Mouse (Mus musculus) kidney, embryonic 16.5 days (tissue): ENCODE results near the gene Hoxa9. TPM values are rescaled to one million over a fixed set of nuclear protein-coding genes. Genes with fewer than 3 reads are reported as not detected.

Source experiments
- ATAC-seq: fragments of 200-750 bp; cut with Nextera tagmentation; 2 replicates; pipeline ENCODE4 v1.8.0; 2017; ENCODE audit warnings: moderate TSS enrichment; ENCODE audit not compliant: low FRiP score, low TSS enrichment
- H3K27ac ChIP-seq: fragments of 300-500 bp; sonication (generic); 2 replicates; pipeline ENCODE4 v1.5.1; 2014; ENCODE audit warnings: low read length
- H3K27me3 ChIP-seq: fragments of 300-500 bp; sonication (generic); 2 replicates; pipeline ENCODE4 v1.6.1; 2014; ENCODE audit warnings: low read length, control low read depth, mixed read lengths; ENCODE audit not compliant: insufficient read depth
- H3K36me3 ChIP-seq: fragments of 300-500 bp; sonication (generic); 2 replicates; pipeline ENCODE4 v1.6.1; 2014; ENCODE audit warnings: low read length, control low read depth, mixed read lengths; ENCODE audit not compliant: insufficient read depth
- H3K4me1 ChIP-seq: fragments of 300-500 bp; sonication (generic); 2 replicates; pipeline ENCODE4 v1.6.1; 2014; ENCODE audit warnings: low read length, control low read depth, mixed read lengths; ENCODE audit not compliant: insufficient read depth
- H3K4me2 ChIP-seq: fragments of 300-500 bp; sonication (generic); replicated peaks from 2 replicates; pipeline ENCODE4 v1.6.1; 2014; ENCODE audit warnings: low read depth, low read length
- H3K4me3 ChIP-seq: fragments of 300-500 bp; sonication (generic); 2 replicates; pipeline ENCODE4 v1.5.1; 2014; ENCODE audit warnings: mild to moderate bottlenecking, low read length
- H3K9ac ChIP-seq: fragments of 300-500 bp; sonication (generic); replicated peaks from 2 replicates; pipeline ENCODE4 v1.6.1; 2014; ENCODE audit warnings: low read length
- H3K9me3 ChIP-seq: fragments of 300-500 bp; sonication (generic); 2 replicates; pipeline ENCODE4 v1.6.1; 2016; ENCODE audit warnings: low read length, control low read depth
- WGBS: fragments of 180-500 bp; shearing (Covaris S2); extraction: QIAGEN DNeasy Blood & Tissue Kit; methylation state at CpG from one replicate; pipeline ENCODE4 v1.1.7; 2014; 5-methylcytosine and 5-hydroxymethylcytosine counted together
- microRNA counts: library from miRNA; unstranded; fragments of <30 nt; microRNA quantifications from one replicate; lab custom pipeline; 2016
- microRNA-seq: library from miRNA; unstranded; fragments of <30 nt; microRNA quantifications from one replicate; pipeline ENCODE4, GENCODE M21; 2016
- polyA plus RNA-seq: library from polyadenylated mRNA; unstranded; fragments of >200 nt; fragmentation: Nextera tagmentation; extraction: Ambion mirVana; gene quantifications from 2 replicates; pipeline ENCODE4 v1.2.1, GENCODE M21; 2015

Hoxa9 gene
- polyA plus RNA-seq, 1 experiment from 2014 or later = 56.6 TPM

DNA sequence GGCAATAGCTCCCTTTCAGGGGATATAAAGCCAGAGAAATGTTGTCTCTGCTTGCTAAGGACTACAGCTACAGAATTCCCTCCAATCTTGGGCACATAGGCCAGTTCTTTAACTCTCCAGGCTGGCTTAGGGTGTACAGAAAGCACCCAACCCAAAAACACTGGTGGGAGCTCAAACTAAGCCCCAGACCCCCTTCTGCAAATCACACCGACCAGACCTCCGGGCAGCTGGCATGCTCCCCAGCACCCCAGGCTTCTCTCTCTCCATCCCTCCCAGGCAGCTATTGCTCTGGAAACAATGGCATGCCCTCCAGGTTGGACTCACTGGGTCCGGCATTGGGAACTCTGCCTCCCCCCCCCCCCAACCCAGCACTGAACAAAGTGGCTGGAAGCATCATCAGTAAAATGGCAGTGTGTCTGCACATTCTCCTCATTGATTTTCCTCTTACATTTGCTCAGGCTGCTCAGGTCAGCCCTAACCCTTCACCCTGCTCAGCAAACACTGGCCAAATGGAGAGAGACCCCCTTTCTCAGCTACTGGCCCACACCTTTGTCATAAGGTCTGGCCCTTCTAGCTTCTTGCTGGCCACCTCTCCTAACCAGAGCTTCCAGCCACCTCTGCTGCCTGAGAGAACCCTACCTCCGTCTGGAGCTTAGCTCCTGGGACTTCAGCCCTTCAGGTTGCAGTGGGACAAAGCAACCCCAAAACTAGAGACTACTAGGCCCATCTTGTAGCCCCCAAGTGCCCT lies 51.8 kb downstream of the Hoxa9 start:
- no peak for ATAC-seq
- no peaks in the 10 kb centered on the region for H3K9me3 ChIP-seq
- peak overlapping the region; percentile 72 for H3K4me2 ChIP-seq
- no peaks in the 10 kb centered on the region for H3K36me3 ChIP-seq
- H3K4me3 ChIP-seq = peak overlapping the region; percentile 63
- peak overlapping the region; percentile 97 for H3K27ac ChIP-seq
- no peaks in the 10 kb centered on the region for H3K27me3 ChIP-seq
- H3K4me1 ChIP-seq = peaks cover 82% of the 10 kb centered on the region
- WGBS = 15% methylated on average over 4 of the region's 4 CpGs
- H3K9ac ChIP-seq = peak overlapping the region; percentile 89

DNA sequence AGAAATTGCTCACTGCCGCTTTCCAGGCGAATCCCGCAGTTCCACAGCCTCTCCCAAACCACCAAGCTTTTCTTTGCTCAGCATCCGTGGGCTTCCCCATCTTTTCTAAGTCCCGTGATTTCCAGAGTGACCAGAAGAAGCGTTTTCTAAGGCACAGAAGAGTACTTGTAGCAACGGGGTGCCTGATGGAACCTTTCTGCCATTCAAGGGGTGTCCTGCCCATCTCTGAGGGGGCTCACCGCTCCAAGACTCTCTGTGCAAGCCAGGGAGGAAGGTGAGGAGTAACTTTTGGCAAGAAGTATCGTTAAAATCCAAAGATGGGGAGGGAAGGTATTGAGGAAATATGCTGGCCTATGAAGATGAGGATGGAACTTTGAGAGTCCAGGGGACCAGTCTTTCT lies 53.1 kb downstream of the Hoxa9 start:
- no peaks in the 10 kb centered on the region for H3K9me3 ChIP-seq
- peak overlapping the region; percentile 89 for H3K9ac ChIP-seq
- ATAC-seq = no peak
- no peaks in the 10 kb centered on the region for H3K27me3 ChIP-seq
- H3K36me3 ChIP-seq = no peaks in the 10 kb centered on the region
- H3K4me3 ChIP-seq = peak overlapping the region; percentile 63
- H3K4me2 ChIP-seq = peak overlapping the region; percentile 72
- WGBS = 8% methylated on average over 9 of the region's 9 CpGs
- H3K4me1 ChIP-seq = peaks cover 82% of the 10 kb centered on the region
- H3K27ac ChIP-seq = peak overlapping the region; percentile 97

DNA sequence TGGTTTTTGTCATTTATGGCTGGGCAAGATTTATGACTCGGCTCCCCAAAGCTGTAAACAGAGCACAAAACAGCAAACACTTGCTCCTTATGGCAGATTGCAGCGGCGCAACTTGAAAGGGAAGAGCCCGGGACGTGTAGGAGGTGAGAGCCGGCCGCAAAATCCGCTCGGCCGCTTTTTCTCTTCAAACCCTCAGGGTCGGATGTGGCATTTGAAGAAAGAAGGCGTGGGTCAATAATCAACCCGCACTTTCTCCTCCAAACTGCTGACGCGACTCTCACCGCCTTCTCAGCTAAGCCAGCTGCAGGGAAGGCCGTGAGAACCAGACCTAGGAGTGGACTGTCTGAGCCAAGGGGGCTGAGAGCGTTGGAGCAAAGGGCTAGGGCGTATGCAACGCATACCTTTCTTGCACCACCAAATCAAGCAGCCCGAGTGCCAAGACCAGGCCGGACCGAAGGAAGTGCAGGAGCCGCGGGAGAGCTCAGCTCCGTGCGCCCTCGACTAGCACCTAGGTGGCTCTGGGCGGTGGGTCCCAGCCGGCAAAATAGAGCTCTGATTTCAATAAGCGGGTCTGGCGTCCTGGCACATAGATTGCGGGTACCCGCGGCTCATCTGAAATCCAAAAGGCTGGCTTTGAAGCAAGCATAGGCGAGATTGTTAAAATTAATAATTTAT lies 53.7 kb downstream of the Hoxa9 start, which contains the start of gene 5730596B20Rik:
Gene 5730596B20Rik (plus strand): TSS at position 438 of the 675 bp plus-strand sequence.
- peak within 1 kb of the TSS; percentile 72 for H3K4me2 ChIP-seq
- no peaks in the 10 kb centered on the region for H3K36me3 ChIP-seq
- peak within 1 kb of the TSS; percentile 97 for H3K27ac ChIP-seq
- H3K4me3 ChIP-seq = peak within 1 kb of the TSS; percentile 63
- H3K9me3 ChIP-seq = no peaks in the 10 kb centered on the region
- ATAC-seq = peak; percentile 65
- peak within 1 kb of the TSS; percentile 89 for H3K9ac ChIP-seq
- WGBS = 1% methylated on average over 36 of the region's 36 CpGs
- no peaks in the 10 kb centered on the region for H3K27me3 ChIP-seq
- peaks cover 82% of the 10 kb centered on the region for H3K4me1 ChIP-seq

DNA sequence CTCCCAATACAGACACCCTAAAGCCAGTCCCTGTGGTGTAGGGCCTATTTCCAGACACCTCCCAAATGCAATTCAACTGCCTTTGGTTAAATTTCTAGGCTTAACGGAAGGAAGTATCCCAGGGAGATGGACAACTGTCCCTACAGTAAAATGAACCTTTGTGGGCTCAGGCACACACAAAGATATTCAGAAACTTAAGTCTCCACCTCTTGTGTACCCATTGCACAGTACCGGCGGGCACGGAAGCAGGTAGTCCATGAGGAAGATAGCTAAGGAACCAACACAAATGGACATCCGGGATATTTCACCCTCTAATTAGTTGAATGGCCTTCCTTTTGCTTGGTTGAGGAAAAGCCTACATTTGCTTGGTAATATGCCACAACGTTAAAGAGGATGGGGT lies 54.5 kb downstream of the Hoxa9 start:
- Histone ChIP-seq H3K4me2 (peak overlapping the region; percentile 72), H3K9ac (peak overlapping the region; percentile 89), H3K27me3 (no peaks in the 10 kb centered on the region), H3K4me3 (peak overlapping the region; percentile 63), H3K4me1 (peaks cover 82% of the 10 kb centered on the region), H3K36me3 (no peaks in the 10 kb centered on the region), H3K27ac (peak overlapping the region; percentile 97), H3K9me3 (no peaks in the 10 kb centered on the region)
- ATAC-seq = no peak
- WGBS = 2% methylated on average over 6 of the region's 6 CpGs

DNA sequence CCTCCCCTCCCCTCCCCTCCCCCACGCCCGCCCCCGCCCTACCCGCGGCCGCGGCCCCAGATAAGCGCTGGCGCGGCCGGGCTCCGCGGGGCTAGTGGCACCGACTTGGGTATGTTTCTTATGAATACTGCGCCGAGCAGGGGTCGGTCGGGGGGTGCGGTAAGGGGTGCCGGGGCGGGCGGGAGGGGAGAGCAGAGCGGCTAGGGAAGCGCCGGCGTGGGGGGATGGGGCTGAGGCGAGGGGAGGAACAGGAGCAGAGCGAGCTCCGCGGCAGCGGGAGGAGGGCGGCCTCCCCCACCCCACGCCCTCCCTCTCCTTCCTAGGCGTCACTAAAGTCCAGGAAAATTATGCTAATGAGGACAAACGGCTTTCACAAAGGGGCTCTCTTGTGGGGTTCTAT lies 55.0 kb downstream of the Hoxa9 start:
- Histone ChIP-seq H3K27ac (peak overlapping the region; percentile 97), H3K9ac (peak overlapping the region; percentile 89), H3K4me3 (peak overlapping the region; percentile 63), H3K36me3 (no peaks in the 10 kb centered on the region), H3K27me3 (no peaks in the 10 kb centered on the region), H3K4me1 (peaks cover 82% of the 10 kb centered on the region), H3K9me3 (no peaks in the 10 kb centered on the region), H3K4me2 (peak overlapping the region; percentile 72)
- peak; percentile 44 for ATAC-seq
- under 1% methylated on average over 13 of the region's 35 CpGs for WGBS

DNA sequence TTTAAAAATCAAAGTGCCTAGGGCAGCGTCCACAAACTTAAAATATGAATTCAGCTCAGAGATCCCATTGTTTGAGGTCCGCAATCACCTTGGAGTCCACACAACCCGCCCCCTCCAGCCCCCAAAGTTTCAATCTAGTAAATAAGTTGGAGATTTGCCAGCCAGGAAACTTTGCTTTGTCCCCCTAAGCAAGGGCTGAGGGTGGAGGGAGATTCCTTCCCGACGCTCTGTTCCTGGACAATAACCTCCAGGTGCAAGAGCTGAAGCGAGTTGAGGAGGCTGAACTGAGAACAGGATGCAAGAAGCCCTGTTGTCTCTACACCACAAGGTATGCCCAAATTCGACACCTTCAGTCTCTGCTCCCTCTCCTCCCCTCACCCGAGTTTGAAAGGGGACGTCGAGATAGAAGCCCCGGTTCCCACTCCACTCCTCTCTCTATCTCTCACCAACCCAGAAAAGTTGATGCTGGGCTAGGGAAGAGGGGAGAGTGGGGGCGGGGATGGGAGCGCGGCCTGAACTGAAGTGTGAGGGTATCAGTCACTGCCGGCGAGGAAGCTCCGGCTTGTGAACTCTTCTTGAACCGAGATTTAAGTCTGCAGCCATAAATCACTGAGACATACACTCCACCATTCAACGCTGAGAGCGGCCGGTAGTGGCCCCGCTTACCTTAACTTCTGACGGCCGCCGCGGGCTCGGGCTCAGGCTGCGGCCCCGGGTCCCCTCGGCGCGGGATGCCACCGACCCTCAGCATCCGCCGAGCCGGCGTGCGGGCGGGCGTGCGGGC lies 55.7 kb downstream of the Hoxa9 start:
- H3K27me3 ChIP-seq = no peaks in the 10 kb centered on the region
- whole genome bisulfite sequencing = 2% methylated on average over 41 of the region's 41 CpGs
- H3K4me2 ChIP-seq = peak overlapping the region; percentile 72
- H3K4me1 ChIP-seq = peaks cover 82% of the 10 kb centered on the region
- peak overlapping the region; percentile 89 for H3K9ac ChIP-seq
- H3K4me3 ChIP-seq = peak overlapping the region; percentile 63
- H3K27ac ChIP-seq = peak overlapping the region; percentile 97
- H3K9me3 ChIP-seq = no peaks in the 10 kb centered on the region
- peak; percentile 55 for ATAC-seq
- peaks cover 2% of the 10 kb centered on the region; the same call in 1 of the 2 replicates for H3K36me3 ChIP-seq

DNA sequence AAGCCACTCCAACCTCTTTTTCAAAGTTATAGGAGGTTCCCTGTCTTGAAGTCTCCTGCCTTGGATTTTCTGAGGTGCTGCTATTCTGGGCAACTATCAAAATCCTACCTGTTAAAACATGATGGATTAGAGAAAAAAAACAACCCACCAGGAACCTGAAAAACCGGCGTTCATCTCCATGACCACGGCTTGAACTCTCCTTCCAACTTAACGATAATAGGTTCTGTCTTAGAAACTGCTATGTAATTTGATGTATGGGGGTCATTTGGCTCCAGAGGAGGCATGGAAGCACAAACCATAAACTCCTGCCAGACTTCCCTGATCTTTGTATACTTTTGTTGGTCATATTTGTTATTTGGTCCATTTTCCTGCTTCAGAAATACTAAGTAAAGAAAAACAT lies 57.2 kb downstream of the Hoxa9 start:
- H3K27ac ChIP-seq = peak overlapping the region; percentile 85
- H3K9me3 ChIP-seq = no peaks in the 10 kb centered on the region
- 2% methylated on average over 4 of the region's 4 CpGs for WGBS
- H3K36me3 ChIP-seq = peaks cover 7% of the 10 kb centered on the region; the same call in 1 of the 2 replicates
- H3K4me3 ChIP-seq = no peak overlapping the region
- H3K4me2 ChIP-seq = peak overlapping the region; percentile 50
- peaks cover 81% of the 10 kb centered on the region for H3K4me1 ChIP-seq
- ATAC-seq = no peak
- peak overlapping the region; percentile 61; the same call in 1 of the 2 replicates for H3K9ac ChIP-seq
- H3K27me3 ChIP-seq = no peaks in the 10 kb centered on the region

MicroRNAs encoded within 50 kb of the gene (microRNA counts, 519-probe panel; counts per million panel counts)
- microRNA mmu-miR-196b (lab: Ali Mortazavi, UCI) = 4,694 counts per million, percentile 94 among the panel's probes with 10 or more counts

Small RNAs within 50 kb of the gene (microRNA-seq; reads per million reads assigned to microRNA genes)
- 26,028 reads per million, percentile 97 among the genes with 10 or more reads in this experiment for gene Mir196b

Other genes with a start within 250 kb of the Hoxa9 start
- gene Skap2, start 218.5 kb downstream of the Hoxa9 start, polyA plus RNA-seq = 35.4 and 36.8 TPM in 2 replicates
- 0.81 and 0.82 TPM in 2 replicates for gene Hoxa1, start 72.8 kb downstream of the Hoxa9 start, polyA plus RNA-seq
- gene Hoxa2, start 66.3 kb downstream of the Hoxa9 start, polyA plus RNA-seq = 2.1 and 2.6 TPM in 2 replicates
- 1.7 and 2.5 TPM in 2 replicates for gene 5730596B20Rik, start 53.6 kb downstream of the Hoxa9 start, polyA plus RNA-seq
- 1.2 and 1.4 TPM in 2 replicates for gene Hoxa4, start 39.3 kb downstream of the Hoxa9 start, polyA plus RNA-seq
- 9.0 and 9.5 TPM in 2 replicates for gene Hoxa5, start 26.5 kb downstream of the Hoxa9 start, polyA plus RNA-seq
- 2.9 and 3.8 TPM in 2 replicates for gene Hoxa6, start 22.4 kb downstream of the Hoxa9 start, polyA plus RNA-seq
- gene Hoxa3, start 17.8 kb downstream of the Hoxa9 start, polyA plus RNA-seq = 8.2 and 10.8 TPM in 2 replicates
- not detected in 2 replicates for gene Gm28308, start 17.8 kb downstream of the Hoxa9 start, polyA plus RNA-seq
- 25.7 and 27.5 TPM in 2 replicates for gene Hoxa7, start 9.2 kb downstream of the Hoxa9 start, polyA plus RNA-seq
- gene Hoxa10, start 9.8 kb upstream of the Hoxa9 start, polyA plus RNA-seq = 147 and 154 TPM in 2 replicates
- gene Hoxa11, start 14.7 kb upstream of the Hoxa9 start, polyA plus RNA-seq = 27.9 and 31.8 TPM in 2 replicates
- 0.15 TPM in 2 replicates for gene Hoxa13, start 29.8 kb upstream of the Hoxa9 start, polyA plus RNA-seq
- not detected in 2 replicates for gene Evx1, start 82.4 kb upstream of the Hoxa9 start, polyA plus RNA-seq